Mouse (Mus musculus) left cerebral cortex, postnatal 25 days (tissue): ENCODE results near the gene Aqp7. TPM values are rescaled to one million over a fixed set of nuclear protein-coding genes. Genes with fewer than 3 reads are reported as not detected.

Experiments
- DNase-seq, 2 experiments: peaks; one replicate each; pipeline ENCODE4 v3.0.0; 2022; ENCODE audit warnings: low spot score in 2 of 2, mixed read lengths in 1 of 2
- intact Hi-C: fragments of 180-260 bp; cut with DNase I; formaldehyde crosslinking; loops from one replicate; pipeline ENCODE4 v1.15.1; 2025
- total RNA-seq, 2 experiments: library from RNA; stranded (reverse); gene quantifications; 2 replicates each; pipeline ENCODE4 v1.2.3; 2021

Aqp7 gene
- total RNA-seq, 2 experiments from 2014 or later: not detected

GRCm38 (mm10) chr4:41063894-41064673 lies 16.1 kb upstream of the Aqp7 start:
- peak in 1 of 2 experiments; percentile 8 for DNase-seq

DNA sequence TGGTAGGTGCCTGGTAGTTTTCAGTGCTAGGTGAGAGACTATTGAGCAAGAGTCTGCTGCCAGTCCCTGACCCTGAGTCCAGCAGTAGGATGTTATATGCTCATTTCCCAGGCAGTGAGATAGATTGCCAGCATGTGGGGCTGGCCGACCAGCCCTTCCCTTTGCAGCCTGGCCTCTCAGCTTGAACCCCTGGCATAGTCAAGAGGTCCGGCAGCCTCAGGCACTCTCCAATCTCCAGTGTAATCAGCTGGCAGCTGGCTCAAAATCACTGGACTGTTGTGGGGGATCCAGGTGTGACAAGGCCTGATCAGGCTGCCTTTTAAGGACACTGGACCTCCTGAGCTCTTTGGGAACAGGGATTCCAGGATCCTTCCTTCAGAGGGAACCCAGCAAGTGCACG lies 15.4 kb upstream of the Aqp7 start:
- no peak for DNase-seq
- intact Hi-C loops: no loop called here

More at GRCm38 (mm10) chr4:41063894-41064673, 16.1 kb upstream of the Aqp7 start:
- intact Hi-C loops: no loop called here

DNA sequence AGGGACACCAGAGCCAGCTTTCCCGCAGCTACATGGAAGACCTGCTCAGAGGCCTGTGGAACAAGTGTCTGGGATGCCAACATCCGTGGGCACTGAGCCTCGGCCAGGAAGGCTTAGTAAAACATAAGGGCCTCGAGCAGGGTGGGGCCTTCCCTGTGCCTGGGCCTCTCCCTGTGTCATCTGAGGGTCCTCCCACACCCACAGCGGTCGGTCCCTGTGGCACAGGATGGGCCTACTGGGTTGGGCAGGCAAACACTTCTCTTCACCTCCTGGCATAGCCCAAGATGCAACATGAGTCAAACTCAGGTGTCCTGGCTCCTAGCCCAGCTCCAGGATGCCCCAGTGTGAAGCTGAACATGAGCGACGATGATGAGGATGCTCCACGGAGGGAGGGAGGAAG lies 9.4 kb upstream of the Aqp7 start:
- no peak for DNase-seq
- intact Hi-C loops: loop anchor here (10.0 kb wide), 2 partner anchors 167 to 227 kb away; no protein-coding TSS in a partner anchor

- intact Hi-C loops: loop anchor here (10.0 kb wide), 2 partner anchors 168 to 228 kb away; no protein-coding TSS in a partner anchor
- no peak for DNase-seq
These were observed 8.9 kb upstream of the Aqp7 start for GRCm38 (mm10) chr4:41056742-41057332.

- intact Hi-C loops: loop anchor here (10.0 kb wide), 2 partner anchors 169 to 229 kb away; no protein-coding TSS in a partner anchor
- DNase-seq: no peak
These were observed 8.3 kb upstream of the Aqp7 start for GRCm38 (mm10) chr4:41056253-41056652.

DNA sequence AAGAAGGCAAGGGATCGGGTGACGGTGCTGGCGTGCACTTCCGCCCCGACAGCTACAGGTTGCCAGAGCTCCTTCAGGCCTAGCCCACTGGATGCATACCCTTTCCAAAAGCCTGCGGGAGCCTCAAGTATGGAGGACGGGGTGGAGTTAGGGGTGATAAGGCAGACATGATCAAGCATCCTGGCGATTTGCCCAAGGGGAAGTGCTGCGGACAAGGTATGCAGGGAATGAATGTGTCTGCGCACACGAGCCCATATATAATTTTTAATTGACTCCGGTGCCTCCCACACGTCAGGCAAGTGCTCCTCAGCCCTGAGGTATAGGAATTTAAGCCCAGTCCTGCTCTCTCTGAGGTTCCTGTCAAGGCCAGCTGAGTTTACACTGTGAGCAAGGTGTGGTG lies 7.2 kb upstream of the Aqp7 start:
- no peak for DNase-seq
- intact Hi-C loops: loop anchor here (10.0 kb wide), 2 partner anchors 170 to 230 kb away; no protein-coding TSS in a partner anchor

DNA sequence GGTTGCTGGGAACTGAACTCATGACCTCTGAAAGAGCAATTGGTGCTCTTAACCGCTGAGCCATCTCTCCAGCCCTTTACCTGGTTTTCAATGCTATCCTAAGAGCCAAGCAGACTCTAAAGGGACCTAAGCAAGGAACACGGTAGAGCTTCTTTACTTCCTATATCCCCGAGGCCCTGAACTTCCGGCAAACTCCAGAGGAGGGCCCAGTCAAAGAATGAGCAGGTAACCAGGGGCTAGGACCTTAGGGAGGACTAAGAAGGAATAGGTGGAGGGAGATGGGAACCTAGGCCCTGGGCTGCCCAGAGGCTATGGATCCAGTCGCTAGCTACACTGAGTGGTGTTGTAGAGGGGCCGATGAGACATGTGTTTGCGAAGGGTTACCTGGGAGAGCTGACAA lies 3.8 kb upstream of the Aqp7 start:
- DNase-seq: no peak
- intact Hi-C loops: loop anchor here (5.0 to 10.0 kb wide), 3 partner anchors 116 to 233 kb away; no protein-coding TSS in a partner anchor

- intact Hi-C loops: loop anchor here (1.0 to 10.0 kb wide), 4 partner anchors 68 to 234 kb away; no protein-coding TSS in a partner anchor
These were observed 3.1 kb upstream of the Aqp7 start for GRCm38 (mm10) chr4:41050726-41051675.

GRCm38 (mm10) chr4:41048926-41049325 lies 987 bp upstream of the Aqp7 start:
- DNase-seq: no peak
- intact Hi-C loops: no loop called here

More at GRCm38 (mm10) chr4:41050726-41051675, 3.1 kb upstream of the Aqp7 start:
- peak; percentile 83 to 86 for DNase-seq

DNA sequence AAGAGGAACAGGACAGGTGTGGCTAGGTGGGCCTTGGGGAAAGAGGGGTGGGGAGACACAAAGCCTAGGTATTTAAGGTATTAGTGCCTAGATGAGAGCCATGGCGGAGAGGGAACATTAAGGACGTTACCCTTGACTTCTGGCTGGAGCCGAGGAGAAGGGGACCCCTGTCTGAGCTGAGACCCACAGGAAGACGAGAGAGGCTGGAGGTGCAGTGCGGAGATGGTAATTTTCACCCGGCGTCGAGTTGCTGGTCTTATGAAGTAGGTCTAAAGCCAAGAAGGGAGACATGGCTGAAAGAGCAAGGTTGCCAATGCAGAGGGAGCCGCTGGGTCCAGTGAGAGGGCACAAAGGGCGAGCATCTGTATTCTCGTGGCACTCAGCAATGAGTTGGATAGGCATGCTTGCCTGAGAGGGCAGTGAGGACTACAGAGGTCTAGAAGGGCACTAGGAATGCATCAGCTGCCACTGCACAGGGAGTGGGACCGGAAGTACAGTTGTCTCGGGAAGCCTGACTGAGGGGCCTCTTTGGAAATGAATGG lies 1.6 kb downstream of the Aqp7 start:
- DNase-seq: no peak
- intact Hi-C loops: no loop called here

GRCm38 (mm10) chr4:41045288-41045687 lies 2.7 kb downstream of the Aqp7 start:
- intact Hi-C loops: no loop called here

GRCm38 (mm10) chr4:41043961-41044360 lies 4.0 kb downstream of the Aqp7 start:
- DNase-seq: no peak
- intact Hi-C loops: no loop called here

More at GRCm38 (mm10) chr4:41045288-41045687, 2.7 kb downstream of the Aqp7 start:
- DNase-seq: no peak

DNA sequence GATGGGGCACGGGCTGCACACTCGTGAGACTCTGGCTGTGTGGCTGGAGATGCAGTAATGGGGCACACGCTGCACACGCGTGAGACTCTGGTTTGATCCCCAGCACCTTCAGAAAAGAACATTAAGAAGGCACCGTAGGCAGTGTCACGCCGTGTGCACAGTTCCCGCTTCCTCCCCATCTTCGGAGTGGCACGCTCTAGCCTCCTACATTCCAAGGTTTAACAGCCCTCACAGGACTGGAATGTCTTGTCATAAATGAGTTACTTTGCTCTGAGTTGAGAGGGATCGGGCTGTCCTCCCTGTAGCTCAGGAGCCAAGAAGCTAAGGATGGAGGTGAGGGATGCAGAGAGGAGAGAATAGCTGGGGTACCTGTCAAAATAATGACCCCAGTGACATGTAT lies 5.1 kb downstream of the Aqp7 start:
- intact Hi-C loops: no loop called here
- DNase-seq: no peak

DNA sequence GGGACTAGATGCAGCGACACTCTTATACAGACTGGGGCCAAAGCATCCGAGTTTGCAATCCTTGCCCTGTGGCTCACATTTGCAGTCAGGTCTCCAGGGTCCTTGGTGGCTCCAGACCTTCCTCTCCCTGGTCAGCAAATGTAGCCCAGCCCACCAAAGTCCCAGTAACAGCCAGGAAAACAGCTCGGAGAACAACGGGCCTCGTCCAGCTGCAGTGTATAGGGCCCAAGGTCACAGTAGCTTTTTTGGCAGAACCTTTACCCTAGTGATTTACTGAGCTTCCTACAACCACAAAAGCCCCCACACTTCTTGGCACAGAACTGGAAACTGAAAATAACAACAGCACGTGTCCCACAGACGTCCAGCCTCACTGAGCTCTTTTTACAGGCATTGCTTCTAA lies 7.0 kb downstream of the Aqp7 start:
- DNase-seq: no peak
- intact Hi-C loops: no loop called here

- intact Hi-C loops: no loop called here
- DNase-seq: no peak
These were observed 10.0 kb downstream of the Aqp7 start for GRCm38 (mm10) chr4:41037942-41038341.

GRCm38 (mm10) chr4:41031242-41031641 lies 16.7 kb downstream of the Aqp7 start:
- DNase-seq: no peak
- intact Hi-C loops: no loop called here

- intact Hi-C loops: loop anchor here (1.0 kb wide), 1 partner anchor 153 kb away; no protein-coding TSS in a partner anchor
These were observed 18.6 kb downstream of the Aqp7 start for GRCm38 (mm10) chr4:41029372-41029771.

GRCm38 (mm10) chr4:41028272-41028671 lies 19.7 kb downstream of the Aqp7 start:
- intact Hi-C loops: no loop called here
- DNase-seq: no peak

More at GRCm38 (mm10) chr4:41029372-41029771, 18.6 kb downstream of the Aqp7 start:
- peak; percentile 74 to 97 for DNase-seq

GRCm38 (mm10) chr4:41027872-41028271 lies 20.1 kb downstream of the Aqp7 start:
- no peak for DNase-seq
- intact Hi-C loops: no loop called here
